Mouse (Mus musculus) kidney, postnatal 0 days (tissue): Measurements from ENCODE around the gene Bicdl2. TPM values are rescaled to one million over a fixed set of nuclear protein-coding genes. Genes with fewer than 3 reads are reported as not detected.
A peak's percentile ranks its signal among the peaks of the same experiment; 100 is the strongest.

Source experiments
- ATAC-seq: fragments of 200-750 bp; cut with Nextera tagmentation; replicated peaks from 2 replicates; pipeline ENCODE4 v1.8.0; 2017; ENCODE audit warnings: low read depth, moderate number of reproducible peaks, moderate TSS enrichment, moderate library complexity; ENCODE audit not compliant: low FRiP score
- DNase-seq: peaks from one replicate; pipeline ENCODE4 v3.0.0-alpha.2; 2016; ENCODE audit warnings: low spot score
- H3K27ac ChIP-seq: fragments of 300-500 bp; sonication (generic); 2 replicates; pipeline ENCODE4 v1.5.1; 2014; ENCODE audit warnings: mild to moderate bottlenecking
- H3K27me3 ChIP-seq: fragments of 300-500 bp; sonication (generic); 2 replicates; pipeline ENCODE4 v1.6.1; 2014; ENCODE audit warnings: low read length, mixed read lengths; ENCODE audit not compliant: insufficient read depth
- H3K36me3 ChIP-seq: fragments of 300-500 bp; sonication (generic); 2 replicates; pipeline ENCODE4 v1.6.1; 2014; ENCODE audit warnings: low read length, mixed read lengths; ENCODE audit not compliant: insufficient read depth
- H3K4me1 ChIP-seq: fragments of 300-500 bp; sonication (generic); replicated peaks from 2 replicates; pipeline ENCODE4 v1.6.1; 2014; ENCODE audit warnings: antibody characterized with exemption, low read length, mixed read lengths; ENCODE audit not compliant: insufficient read depth
- H3K4me2 ChIP-seq: fragments of 300-500 bp; sonication (generic); 2 replicates; pipeline ENCODE4 v1.6.1; 2014; ENCODE audit warnings: mild to moderate bottlenecking, low read length, moderate library complexity, mixed read lengths
- H3K4me3 ChIP-seq: fragments of 300-500 bp; sonication (generic); replicated peaks from 2 replicates; pipeline ENCODE4 v1.5.1; 2014; ENCODE audit warnings: low read depth, low read length
- H3K9ac ChIP-seq: fragments of 300-500 bp; sonication (generic); 2 replicates; pipeline ENCODE4 v1.6.1; 2014; ENCODE audit warnings: low read depth, low read length
- H3K9me3 ChIP-seq: fragments of 300-500 bp; sonication (generic); replicated peaks from 2 replicates; pipeline ENCODE4 v1.6.1; 2016; ENCODE audit warnings: low read length, inconsistent platforms, mixed read lengths
- CTCF ChIP-seq: IDR thresholded peaks from 2 replicates; pipeline ENCODE4 v1.5.1; 2016; ENCODE audit warnings: antibody characterized with exemption, low read depth, mild to moderate bottlenecking, moderate library complexity
- WGBS: fragments of 180-500 bp; shearing (Covaris S2); extraction: QIAGEN DNeasy Blood & Tissue Kit; methylation state at CpG from one replicate; pipeline ENCODE4 v1.1.7; 2014; 5-methylcytosine and 5-hydroxymethylcytosine counted together
- polyA plus RNA-seq: library from polyadenylated mRNA; unstranded; fragments of >200 nt; fragmentation: Nextera tagmentation; extraction: Ambion mirVana; gene quantifications from 2 replicates; pipeline ENCODE4 v1.2.1, GENCODE M21; 2015

Gene Bicdl2
- polyA plus RNA-seq, 1 experiment from 2014 or later = 2.4 TPM

DNA sequence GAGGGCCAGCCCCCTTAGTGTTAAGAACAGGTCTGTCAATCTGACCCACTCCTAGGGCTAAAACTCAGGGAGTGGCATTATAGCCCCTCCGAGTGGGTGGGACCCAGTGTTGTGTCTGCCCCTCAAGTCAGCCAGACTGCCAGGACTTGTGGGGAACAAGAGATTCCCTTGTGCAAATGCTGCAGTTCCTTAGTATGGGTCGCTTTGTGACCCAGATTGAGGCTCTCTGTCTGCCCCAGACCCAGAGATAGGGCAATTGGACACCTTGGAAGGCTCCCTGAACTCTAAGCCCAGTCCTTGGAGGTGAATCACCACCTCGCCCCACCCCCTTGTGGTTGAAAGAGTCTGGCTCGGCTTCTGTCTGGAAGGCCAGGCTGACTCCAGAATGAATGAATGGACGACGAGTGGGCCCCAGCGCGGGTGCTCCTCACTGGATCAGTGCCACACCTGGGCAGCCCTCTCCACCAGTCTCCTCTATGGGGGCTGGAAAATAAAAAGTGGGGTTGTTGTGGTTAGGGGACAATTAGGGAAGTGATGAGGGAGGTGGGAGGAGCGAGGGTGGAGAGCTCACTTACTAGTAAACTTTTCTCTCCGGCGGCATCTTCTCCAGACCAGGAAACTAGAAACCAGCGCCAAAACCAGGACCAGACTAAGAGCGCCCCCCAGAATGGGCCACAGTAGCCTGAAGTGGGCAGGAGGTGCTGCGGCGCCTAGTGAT lies 15.4 kb downstream of the Bicdl2 start:
- H3K36me3 ChIP-seq = no peaks in the 10 kb centered on the region
- ATAC-seq = no peak
- peak overlapping the region; percentile 72; the same call in 1 of the 2 replicates for H3K27ac ChIP-seq
- no peak for DNase-seq
- TF ChIP-seq CTCF = peak; percentile 30; the same call in 1 of the 2 replicates
- H3K4me1 ChIP-seq = peaks cover 26% of the 10 kb centered on the region
- peak overlapping the region; percentile 48 for H3K4me3 ChIP-seq
- WGBS = 17% methylated on average over 15 of the region's 15 CpGs
- H3K9ac ChIP-seq = peak overlapping the region; percentile 47; the same call in 1 of the 2 replicates
- H3K9me3 ChIP-seq = no peaks in the 10 kb centered on the region
- peaks cover 10% of the 10 kb centered on the region; the same call in 1 of the 2 replicates for H3K27me3 ChIP-seq
- peak overlapping the region; percentile 93 for H3K4me2 ChIP-seq

DNA sequence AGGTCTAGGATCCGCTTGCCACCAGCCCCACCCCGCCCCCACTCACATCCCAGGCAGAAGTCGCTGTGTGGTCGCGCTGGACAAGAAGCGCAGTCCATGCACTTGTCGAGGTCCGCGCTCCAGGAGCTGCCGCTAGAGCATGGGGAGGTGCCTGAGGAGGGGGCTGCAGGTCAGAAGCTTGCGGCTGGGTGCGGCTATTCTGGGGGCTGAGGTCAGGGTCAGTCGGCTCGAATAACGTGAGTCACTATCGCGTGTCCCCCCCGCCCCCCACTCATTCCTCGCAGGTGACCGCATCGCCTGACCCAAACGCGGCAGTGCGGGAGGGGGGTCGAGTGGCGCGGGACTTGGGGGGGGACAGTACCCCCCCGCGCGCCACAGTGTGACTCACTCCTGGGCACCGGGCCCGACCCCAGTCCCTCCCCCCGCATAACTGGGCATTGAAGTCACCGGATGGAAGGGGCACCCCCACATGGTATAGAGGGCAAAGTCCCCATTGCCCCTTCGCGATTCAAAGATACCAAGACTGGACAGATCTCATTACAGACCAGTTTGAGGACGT lies 16.2 kb downstream of the Bicdl2 start:
- DNase-seq (no peak), ATAC-seq (0 out of 2 replicates have a peak, but pooled peaks have one; percentile 11)
- H3K4me2 ChIP-seq = peak overlapping the region; percentile 93
- peak overlapping the region; percentile 47 for H3K9ac ChIP-seq
- H3K36me3 ChIP-seq = no peaks in the 10 kb centered on the region
- peak overlapping the region; percentile 72 for H3K27ac ChIP-seq
- WGBS = under 1% methylated on average over 37 of the region's 37 CpGs
- peak overlapping the region; percentile 48 for H3K4me3 ChIP-seq
- no peak for TF ChIP-seq CTCF
- no peaks in the 10 kb centered on the region for H3K9me3 ChIP-seq
- peaks cover 27% of the 10 kb centered on the region for H3K4me1 ChIP-seq
- H3K27me3 ChIP-seq = peaks cover 10% of the 10 kb centered on the region; the same call in 1 of the 2 replicates

DNA sequence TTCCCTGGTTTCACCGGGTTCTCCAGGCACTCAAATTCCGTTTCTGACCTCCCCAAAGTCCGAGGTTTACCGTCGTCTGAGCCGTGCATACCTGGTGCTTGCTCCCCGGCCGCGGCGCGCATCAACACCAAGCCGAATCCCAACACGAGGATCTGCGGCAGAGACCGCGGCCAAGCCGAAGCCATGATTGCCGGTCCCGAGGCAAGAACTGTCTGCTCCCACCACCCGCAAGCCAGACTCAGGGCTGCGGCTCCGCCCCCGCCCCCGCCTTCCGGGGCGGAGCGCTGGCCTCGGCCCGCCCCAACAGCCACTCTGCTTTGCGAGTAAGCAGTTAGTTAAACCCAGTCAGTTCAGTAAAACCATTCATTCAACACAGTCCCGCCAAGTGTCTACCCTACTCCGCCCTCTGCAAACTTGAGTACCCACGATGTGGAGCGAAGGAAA lies 17.0 kb downstream of the Bicdl2 start, which contains the start of gene Tnfrsf12a:
Gene Tnfrsf12a (minus strand): TSS at position 233 of the 444 bp plus-strand sequence.
- Histone ChIP-seq H3K36me3 (no peaks in the 10 kb centered on the region), H3K4me1 (peaks cover 27% of the 10 kb centered on the region), H3K27me3 (peaks cover 10% of the 10 kb centered on the region; the same call in 1 of the 2 replicates), H3K27ac (peak within 1 kb of the TSS; percentile 72), H3K4me2 (peak within 1 kb of the TSS; percentile 93), H3K9me3 (no peaks in the 10 kb centered on the region), H3K9ac (peak within 1 kb of the TSS; percentile 47), H3K4me3 (peak within 1 kb of the TSS; percentile 48)
- no peak for TF ChIP-seq CTCF
- WGBS = under 1% methylated on average over 34 of the region's 34 CpGs
- DNase-seq = peak; percentile 89
- peak; percentile 29 for ATAC-seq

DNA sequence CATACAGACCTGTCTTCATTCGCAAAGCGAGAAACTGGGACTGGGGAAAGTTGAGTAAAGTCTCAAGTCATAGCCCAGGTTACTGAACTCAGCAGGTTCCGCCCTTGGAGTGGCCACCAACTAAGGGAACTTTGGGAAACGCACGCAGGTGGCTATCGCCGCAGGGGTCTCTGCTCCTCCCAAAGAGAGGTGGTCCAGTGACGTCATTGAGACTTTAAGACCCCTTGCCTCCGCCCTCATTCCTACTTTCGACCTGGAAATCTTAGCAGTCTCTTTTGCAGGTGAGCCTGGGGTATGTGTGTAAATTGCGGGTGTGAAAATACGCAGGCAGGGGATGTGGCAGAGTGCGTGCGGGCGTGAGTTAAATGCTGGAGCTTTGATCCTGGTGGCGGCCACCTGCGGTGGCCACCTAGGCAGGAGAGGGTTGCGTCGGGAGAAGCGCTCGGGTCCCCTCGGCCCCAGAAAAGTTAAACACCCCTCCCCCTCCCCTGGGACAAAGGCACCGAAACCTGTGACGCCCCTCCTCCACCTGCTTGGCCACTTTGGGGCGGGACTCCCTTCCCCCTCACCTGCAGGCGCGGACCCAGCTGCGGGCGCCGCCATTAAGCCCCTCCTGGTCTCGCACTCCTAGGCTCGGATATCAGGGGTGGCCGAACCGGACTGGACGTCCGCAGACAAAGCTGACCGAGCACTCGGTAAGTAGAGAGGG lies 19.0 kb downstream of the Bicdl2 start, which contains the start of gene Cldn6:
Gene Cldn6 (plus strand): TSS at position 123 of the 709 bp plus-strand sequence.
- Histone ChIP-seq H3K27me3 (peaks cover 10% of the 10 kb centered on the region; the same call in 1 of the 2 replicates), H3K27ac (peak within 1 kb of the TSS; percentile 60), H3K36me3 (no peaks in the 10 kb centered on the region), H3K4me3 (peak within 1 kb of the TSS; percentile 38), H3K4me2 (peak within 1 kb of the TSS; percentile 60), H3K9me3 (no peaks in the 10 kb centered on the region), H3K9ac (peak within 1 kb of the TSS; percentile 57), H3K4me1 (peaks cover 33% of the 10 kb centered on the region)
- no peak for TF ChIP-seq CTCF
- ATAC-seq (no peak), DNase-seq (no peak)
- WGBS = 3% methylated on average over 38 of the region's 38 CpGs

DNA sequence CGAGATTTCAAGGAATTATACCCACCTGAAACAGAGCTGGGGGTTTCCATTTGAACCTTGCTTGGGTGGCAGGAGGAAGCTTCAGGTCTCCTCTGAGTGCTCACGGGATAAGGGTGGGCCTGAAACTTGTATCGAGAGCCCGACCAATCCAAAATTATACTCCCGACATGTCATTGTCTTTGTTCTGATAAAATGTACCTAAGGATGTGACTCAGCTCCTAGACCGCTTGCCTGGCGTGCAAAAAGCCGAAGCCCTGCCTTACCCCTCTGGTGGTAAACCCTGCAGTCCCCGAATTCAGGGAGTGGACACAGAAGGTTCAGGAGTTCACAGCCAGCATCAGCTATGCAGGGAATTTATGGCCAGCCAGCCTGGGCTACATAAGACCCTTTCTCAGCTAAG lies 20.0 kb downstream of the Bicdl2 start:
- no peak overlapping the region for H3K9ac ChIP-seq
- H3K36me3 ChIP-seq = no peaks in the 10 kb centered on the region
- peak overlapping the region; percentile 38; the same call in 1 of the 2 replicates for H3K4me3 ChIP-seq
- 67% methylated on average over 9 of the region's 9 CpGs for WGBS
- peaks cover 10% of the 10 kb centered on the region; the same call in 1 of the 2 replicates for H3K27me3 ChIP-seq
- no peak for ATAC-seq
- no peak for TF ChIP-seq CTCF
- peaks cover 23% of the 10 kb centered on the region for H3K4me1 ChIP-seq
- peak overlapping the region; percentile 60 for H3K27ac ChIP-seq
- no peaks in the 10 kb centered on the region for H3K9me3 ChIP-seq
- H3K4me2 ChIP-seq = peak overlapping the region; percentile 60
- no peak for DNase-seq
